Mouse (Mus musculus) left cerebral cortex, adult 6 months (tissue): ENCODE results near the gene Olfr474. TPM values are rescaled to one million over a fixed set of nuclear protein-coding genes. Genes with fewer than 3 reads are reported as not detected.

Source experiments
- long read RNA-seq, 2 experiments: library from polyadenylated mRNA; unstranded; transcript quantifications; one replicate each; pipeline ENCODE4 v2.0.0; 2019 to 2020
- polyA plus RNA-seq: library from polyadenylated mRNA; unstranded; fragments of <200 nt; fragmentation: Nextera tagmentation; gene quantifications from 2 replicates; pipeline ENCODE4 v1.2.3, GENCODE M21; 2021

Olfr474 gene
- not detected in 2 replicates for polyA plus RNA-seq
- long read RNA-seq, experiment 1 = 0 reads
- long read RNA-seq, experiment 2 = 0 reads

GRCm38 (mm10) chr7:107954343-107954742 is at the start of gene Olfr474:
Gene Olfr474 (plus strand): TSS chr7:107954643.

GRCm38 (mm10) chr7:107930146-107930545 is 24.3 kb upstream of the Olfr474 start, which contains the start of gene Olfr473:
Gene Olfr473 (plus strand): TSS chr7:107930446.

GRCm38 (mm10) chr7:107964503-107964902 is 10.1 kb downstream of the Olfr474 start, which contains the start of gene Olfr476:
Gene Olfr476 (plus strand): TSS chr7:107964803.

GRCm38 (mm10) chr7:107986393-107986792 is 31.9 kb downstream of the Olfr474 start, which contains the start of gene Olfr477:
Gene Olfr477 (plus strand): TSS chr7:107986693.

Other genes with a start within 250 kb of the Olfr474 start
- gene Cyb5r2, start 196.6 kb upstream of the Olfr474 start, polyA plus RNA-seq = 0.49 and 0.92 TPM in 2 replicates
- not detected in 2 replicates for gene Ovch2, start 153.4 kb upstream of the Olfr474 start, polyA plus RNA-seq
- not detected in 2 replicates for gene Olfr467, start 142.4 kb upstream of the Olfr474 start, polyA plus RNA-seq
- gene Olfr469, start 129.1 kb upstream of the Olfr474 start, polyA plus RNA-seq = not detected in 2 replicates
- not detected in 2 replicates for gene Olfr470, start 107.2 kb upstream of the Olfr474 start, polyA plus RNA-seq
- gene Olfr472, start 56.7 kb upstream of the Olfr474 start, polyA plus RNA-seq = 0.14 TPM in 1 of 2 replicates, not detected in the other
- gene Olfr473, start 24.2 kb upstream of the Olfr474 start, polyA plus RNA-seq = not detected in 2 replicates
- gene Olfr476, start 10.2 kb downstream of the Olfr474 start, polyA plus RNA-seq = not detected in 2 replicates
- gene Olfr477, start 32.0 kb downstream of the Olfr474 start, polyA plus RNA-seq = not detected in 2 replicates
- gene Olfr478, start 79.3 kb downstream of the Olfr474 start, polyA plus RNA-seq = not detected in 2 replicates
- gene Olfr479, start 96.0 kb downstream of the Olfr474 start, polyA plus RNA-seq = not detected in 2 replicates
- gene Olfr480, start 112.7 kb downstream of the Olfr474 start, polyA plus RNA-seq = not detected in 2 replicates
- not detected in 2 replicates for gene Olfr481, start 125.2 kb downstream of the Olfr474 start, polyA plus RNA-seq
- not detected in 2 replicates for gene Olfr482, start 142.9 kb downstream of the Olfr474 start, polyA plus RNA-seq
- not detected in 2 replicates for gene Olfr483, start 146.2 kb downstream of the Olfr474 start, polyA plus RNA-seq
- gene Olfr484, start 172.8 kb downstream of the Olfr474 start, polyA plus RNA-seq = 0.06 TPM in 1 of 2 replicates, not detected in the other
- not detected in 2 replicates for gene Olfr485, start 205.2 kb downstream of the Olfr474 start, polyA plus RNA-seq
- not detected in 2 replicates for gene Olfr486, start 218.1 kb downstream of the Olfr474 start, polyA plus RNA-seq